Mouse (Mus musculus): ENCODE measurements at regions not wholly inside any gene's neighbourhood (a gene's known extent, or its start where the extent isn't known, plus 50 kb on each side); places are given as distances from the start of the nearest gene placed in this dataset.

DNA sequence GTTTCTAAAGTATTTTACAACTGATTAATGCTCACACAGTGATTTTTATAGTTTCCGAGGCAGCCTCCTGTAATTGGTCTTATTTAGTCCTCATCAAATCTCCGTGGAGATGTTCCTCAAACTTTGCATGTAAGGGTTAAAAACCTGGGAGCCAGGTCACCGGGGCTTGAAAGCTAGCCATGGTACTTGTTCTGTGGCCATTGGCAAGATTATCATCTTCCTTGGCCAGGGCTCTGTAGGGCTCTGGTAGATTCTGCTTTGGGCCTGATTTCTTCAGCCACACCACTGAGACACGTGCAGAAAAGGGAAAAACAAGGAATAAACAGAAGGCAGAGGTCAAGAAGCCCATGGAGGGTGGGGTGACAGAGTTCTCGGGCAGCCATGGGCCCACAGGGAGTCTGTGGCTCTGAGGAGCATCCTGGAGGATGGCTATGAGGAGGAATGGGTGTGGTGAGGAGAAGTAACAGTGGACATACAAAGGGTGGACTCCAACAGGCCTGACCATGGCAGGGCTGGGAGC is 50.7 kb upstream of the Eps8l3 start:
- no peak for DNase-seq

DNA sequence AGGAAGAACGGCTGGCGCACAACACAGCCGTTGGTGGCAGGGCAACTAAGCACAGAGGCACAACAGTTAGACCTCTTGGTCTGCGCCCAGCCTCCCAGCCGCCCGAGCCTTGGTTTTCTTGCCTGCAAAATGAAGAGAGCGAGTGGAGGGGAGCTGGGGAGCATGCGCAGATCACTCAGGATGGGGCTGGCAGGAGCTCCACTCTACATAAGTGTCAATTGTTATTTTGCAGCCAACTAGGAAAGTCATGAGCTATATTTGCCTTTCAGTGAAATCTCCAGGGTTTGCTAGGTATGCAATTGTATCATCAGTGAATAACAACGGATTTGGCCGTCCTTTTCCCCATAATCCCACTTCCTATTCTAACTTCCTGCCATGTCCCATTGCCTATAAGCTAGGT is 51.6 kb upstream of the Eps8l3 start:
- peak; percentile 69 to 80 for DNase-seq

DNA sequence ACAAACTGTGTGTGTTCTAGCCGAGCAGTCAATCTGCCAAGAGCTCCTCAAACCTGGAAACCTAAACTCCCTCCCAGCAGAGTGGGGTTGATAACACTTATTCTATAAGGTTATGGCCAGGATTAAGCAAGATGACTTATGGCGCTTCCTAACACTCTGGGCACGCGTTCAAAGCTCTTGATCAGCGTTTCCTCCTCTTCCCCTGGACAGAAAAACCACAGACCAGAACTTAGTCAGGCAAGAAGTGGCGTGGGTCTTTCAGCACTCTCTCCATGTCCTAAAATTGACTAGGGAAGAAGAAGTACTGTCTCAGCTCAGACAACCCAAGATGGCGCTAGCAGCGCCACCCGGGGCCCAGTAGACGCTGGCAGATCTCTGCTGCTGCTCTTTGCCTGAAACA is 52.7 kb upstream of the Eps8l3 start:
- DNase-seq = no peak

DNA sequence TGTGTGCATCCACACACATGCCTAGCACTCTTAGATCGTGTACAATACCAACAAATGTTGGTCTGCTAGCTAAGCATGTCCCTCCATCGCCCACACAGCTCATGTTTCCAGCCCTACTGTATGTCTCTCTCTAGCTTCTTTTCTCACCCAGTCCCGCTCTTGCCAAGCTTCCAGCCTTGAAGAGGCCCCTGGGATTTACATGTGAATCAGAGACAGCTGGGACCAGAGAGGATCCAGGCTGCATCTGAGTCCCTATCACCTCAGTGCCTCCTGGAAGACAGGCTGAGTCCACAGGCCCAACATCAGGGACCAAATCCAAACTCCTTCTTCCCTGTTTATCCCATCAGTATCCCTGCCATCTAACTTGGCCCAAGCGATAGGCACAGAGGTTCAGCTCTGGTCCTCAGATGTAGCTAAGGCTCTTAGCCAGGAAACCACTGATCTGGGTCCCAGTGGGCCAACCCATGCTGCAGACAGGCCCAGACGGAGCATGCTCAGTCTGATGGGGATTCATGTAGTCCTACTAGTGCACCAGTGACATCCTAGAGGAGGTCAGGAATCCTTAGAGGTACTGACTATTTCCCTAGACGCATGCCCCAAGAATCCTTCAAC is 53.3 kb upstream of the Eps8l3 start:
- no peak for DNase-seq

DNA sequence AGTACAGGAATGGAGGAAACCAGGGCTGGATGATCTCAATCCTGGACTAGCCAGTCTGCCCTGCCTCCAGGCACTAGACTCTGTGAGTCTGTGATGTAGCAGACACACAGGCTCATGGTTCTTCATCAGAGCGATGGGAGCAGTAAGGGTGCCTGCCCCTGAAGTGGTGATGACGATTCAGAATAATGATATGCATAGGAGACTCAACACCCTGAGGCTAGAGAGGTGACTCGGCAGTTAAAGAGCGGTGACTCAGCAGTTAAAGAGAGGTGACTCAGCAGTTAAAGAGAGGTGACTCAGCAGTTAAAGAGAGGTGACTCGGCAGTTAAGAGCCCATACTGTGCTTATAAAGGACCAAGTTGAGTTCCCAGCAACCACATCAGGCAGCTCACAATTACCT is 53.9 kb upstream of the Eps8l3 start:
- DNase-seq = no peak

DNA sequence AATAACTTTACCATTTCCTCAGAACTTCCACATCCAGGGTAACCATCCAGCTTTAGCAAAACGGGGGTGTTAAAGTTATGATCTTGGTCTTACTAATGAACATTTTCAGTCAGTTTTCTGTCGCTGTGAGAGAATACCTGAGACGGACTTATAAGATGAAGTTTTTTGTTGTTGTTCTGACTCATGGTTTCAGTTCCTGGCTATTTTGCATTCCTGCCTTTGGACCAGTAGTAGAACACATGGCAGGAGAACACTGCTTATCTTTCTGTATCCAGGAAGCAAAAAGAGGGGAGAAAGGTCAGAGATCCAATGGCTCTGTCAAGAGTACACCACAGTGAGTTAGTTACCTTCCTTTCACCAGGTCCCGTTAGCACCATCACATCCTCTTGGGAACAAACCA is 54.5 kb upstream of the Eps8l3 start:
- DNase-seq = no peak

DNA sequence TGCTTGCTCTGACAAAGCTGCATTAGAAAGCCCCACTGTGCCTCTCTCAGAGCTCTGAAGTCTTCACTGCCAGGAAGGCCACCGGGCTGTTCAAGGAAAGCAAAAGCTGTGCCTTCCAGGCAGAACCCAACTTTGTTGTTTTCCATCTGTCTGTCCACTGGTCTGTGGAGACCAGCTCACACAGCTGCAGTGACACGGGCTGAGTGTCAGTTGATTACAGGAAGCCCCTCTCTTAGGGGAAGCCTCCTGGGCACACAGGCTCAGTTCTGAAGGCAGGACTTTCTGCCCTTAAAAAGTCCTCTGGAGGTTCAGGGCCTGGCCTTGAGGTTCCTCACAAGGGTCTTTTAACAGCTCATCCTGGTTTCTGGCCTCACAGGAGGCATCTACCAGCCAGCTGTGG is 55.1 kb upstream of the Eps8l3 start:
- DNase-seq = no peak

DNA sequence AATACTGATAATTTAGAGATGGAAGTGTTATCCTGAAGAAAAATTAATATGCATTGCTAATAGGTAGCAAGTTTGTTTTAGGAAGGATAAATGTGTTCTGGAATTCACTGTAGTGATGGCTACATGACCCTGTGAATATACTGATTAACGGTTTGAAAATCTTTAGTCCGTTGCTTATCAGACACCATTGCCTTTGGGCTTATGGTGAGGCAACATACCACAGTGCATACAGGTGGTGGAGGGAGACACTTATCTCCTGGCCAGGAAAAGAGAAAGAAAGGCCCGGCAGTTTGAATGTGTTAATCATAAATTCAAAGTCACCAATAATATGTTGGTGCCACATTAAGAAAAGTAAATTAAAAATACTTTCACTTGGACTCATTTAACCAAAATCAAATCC is 57.4 kb upstream of the Eps8l3 start:
- DNase-seq = no peak

DNA sequence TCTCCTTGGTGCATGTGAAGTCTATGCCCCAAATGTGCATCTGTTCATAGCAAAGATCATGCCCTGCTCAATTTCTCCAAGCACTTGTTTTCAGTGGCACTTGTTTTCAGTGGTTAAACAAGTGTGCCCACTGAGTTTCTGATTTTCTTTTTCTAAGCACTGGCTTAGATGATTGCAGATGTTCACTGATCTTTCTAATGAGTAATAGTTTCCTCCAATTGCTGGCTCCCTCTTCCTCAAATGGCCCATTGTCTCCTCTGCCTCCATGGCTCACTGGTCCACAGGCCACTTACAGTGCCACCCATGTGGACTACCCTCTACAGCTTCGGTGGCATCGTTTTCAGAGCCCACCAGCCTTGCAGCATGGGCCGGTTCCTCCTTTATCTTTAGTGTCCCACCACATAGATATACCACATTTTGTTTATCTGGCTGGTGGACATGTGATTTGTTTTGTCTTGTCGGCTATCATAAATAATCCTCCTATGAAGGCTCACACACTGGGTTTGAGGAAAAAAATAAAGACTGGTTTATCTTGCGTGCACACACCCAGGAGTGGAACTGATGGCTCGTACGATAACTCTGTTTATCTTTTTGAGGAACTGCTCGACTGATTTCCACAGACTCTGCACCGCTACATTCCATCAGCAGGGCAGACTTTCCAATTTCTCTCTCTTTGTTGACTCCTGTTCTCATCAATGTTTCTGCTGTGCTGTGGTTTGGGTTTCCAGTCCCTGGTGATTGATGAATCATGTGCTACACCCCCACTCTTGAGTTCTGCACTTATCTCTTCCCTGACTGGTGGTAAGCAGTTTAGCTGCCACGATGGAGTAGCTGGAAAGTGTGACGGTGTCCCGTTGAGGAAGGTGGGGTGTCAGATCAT is 58.2 kb upstream of the Eps8l3 start:
- DNase-seq = no peak

DNA sequence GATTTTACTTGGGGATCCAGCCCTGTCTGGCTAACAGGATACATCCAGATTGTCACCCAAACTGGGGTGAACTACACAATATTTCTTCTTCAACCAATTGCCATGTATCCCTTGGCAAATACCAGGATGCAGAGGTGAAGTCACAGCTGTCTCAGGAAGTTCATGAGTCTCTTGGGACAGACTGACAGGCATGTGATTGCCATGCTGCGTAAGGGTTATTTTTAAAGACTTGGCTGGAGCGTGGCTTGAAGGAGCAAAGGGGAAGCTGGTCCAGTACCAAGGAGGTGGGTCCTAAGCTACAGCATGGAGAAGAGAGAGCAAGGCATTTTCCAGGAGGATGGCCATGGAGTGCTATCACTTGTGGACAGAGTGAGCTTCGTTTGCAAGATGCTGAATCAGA is 55.8 kb upstream of the Csf1 start:
- DNase-seq = peak; percentile 57 to 67

DNA sequence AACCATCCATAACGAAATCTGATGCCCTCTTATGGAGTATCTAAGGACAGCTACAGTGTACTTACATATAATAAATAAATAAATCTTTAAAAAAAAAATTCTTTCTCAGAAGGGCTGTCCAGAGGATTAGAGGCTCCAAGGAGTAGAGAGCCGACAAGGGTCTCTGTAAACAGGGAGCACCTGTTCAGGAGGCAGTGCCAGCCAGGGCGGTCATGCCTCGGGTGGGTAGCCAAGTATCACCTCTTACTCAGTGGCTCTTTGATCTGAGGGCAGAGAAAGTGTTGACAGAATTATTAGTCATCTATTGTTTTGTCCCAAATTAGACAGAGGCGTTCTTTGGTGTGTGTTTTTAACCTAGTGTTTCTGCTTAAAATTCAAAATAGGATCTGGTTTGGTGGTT is 54.0 kb upstream of the Csf1 start:
- DNase-seq = no peak

DNA sequence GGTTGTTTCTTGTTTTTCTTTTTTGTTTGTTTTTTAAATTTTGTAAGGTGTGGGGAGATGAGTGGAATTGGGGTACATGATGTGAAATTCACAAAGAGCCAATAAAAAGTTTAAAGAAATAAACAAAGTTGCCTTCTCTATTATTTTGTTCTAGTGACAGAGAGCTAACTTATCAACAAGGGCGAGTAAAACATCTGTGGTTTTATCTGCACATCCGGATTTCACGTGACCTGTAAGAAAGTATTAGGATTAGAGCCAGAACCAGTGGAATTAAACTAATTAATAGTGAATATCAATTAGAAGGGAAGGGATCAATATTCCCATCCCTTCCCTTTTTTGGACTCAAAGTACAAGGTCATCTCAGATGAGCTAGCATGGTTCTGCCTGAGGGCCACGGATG is 52.6 kb upstream of the Csf1 start:
- no peak for DNase-seq

DNA sequence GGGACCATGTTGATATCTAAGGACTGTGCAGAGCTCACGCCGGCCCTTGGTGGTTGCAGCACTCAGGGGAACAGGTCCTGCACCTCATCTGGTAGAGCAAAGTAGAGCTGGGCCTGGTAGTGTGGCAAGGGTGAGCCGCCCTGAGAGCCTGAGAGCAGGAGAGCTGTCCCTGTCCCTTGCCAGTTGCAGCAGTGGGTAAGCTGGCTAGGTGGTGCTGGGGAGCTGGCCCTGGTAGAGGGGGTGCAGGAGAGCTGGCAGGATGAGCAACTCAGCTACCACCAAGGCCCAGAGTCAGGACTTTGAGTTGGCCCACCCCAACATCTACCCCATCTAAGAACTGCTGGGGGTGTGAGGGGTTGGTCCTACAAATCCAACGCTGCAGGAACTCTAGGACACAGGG is 52.1 kb upstream of the Csf1 start:
- DNase-seq = no peak

DNA sequence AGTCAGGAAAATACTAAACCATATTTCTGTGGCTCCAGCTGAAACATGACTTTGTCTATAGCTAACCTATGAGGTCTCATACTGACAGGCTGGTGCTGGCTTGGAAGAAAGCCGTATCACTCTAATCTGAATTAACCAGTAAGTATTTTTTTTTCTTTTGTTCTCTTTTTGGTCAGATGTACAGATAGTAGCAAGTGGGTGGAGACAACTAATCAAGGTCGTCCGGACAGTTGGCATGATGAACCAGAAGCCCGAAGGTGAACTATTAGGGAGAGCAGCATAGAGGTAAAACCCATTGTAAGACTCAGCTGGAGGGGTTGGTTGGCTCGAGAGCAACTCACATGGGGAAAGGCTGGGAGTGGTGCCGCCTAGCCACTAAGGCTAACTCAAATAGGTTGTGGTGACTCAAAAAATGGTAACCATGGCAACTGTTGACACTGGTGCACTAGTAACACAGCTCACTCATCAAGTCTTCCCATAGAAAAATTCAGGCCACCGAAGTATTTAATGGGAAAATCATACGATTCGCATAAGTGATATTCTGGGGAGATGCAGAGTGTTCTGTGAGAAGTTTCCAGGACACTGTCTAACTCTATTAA is 50.3 kb upstream of the Csf1 start:
- DNase-seq = no peak
